Mouse (Mus musculus): ENCODE results near the gene Dlg3. TPM values are rescaled to one million over a fixed set of nuclear protein-coding genes. Genes with fewer than 3 reads are reported as not detected.

Dlg3 gene
- 4.4 and 4.9 TPM in 2 replicates for polyA plus RNA-seq (2015; fragmentation: Nextera tagmentation; extraction: Ambion mirVana)

- peak; percentile 90 for ATAC-seq (ENCODE audit: low FRiP score, low read depth)
- H3K27me3 ChIP-seq: no peaks in the 10 kb centered on the region
- peak within 1 kb of the TSS; percentile 86 for H3K27ac ChIP-seq (replicated peaks)
- no peaks in the 10 kb centered on the region for H3K36me3 ChIP-seq
- peak within 1 kb of the TSS; percentile 64 for H3K4me2 ChIP-seq
- H3K9me3 ChIP-seq: no peaks in the 10 kb centered on the region
- H3K4me1 ChIP-seq (replicated peaks): 0 out of 2 replicates have a peak, but pooled peaks cover 6% of the 10 kb centered on the region
- WGBS: 26% methylated on average over 24 of the region's 26 CpGs
- H3K9ac ChIP-seq: peak within 1 kb of the TSS; percentile 80
- H3K4me3 ChIP-seq: peak within 1 kb of the TSS; percentile 63
These were observed at the start of gene Dlg3 for GRCm38 (mm10) chrX:100767181-100767884. Gene Dlg3 (plus strand): TSS chrX:100767722.

- 25% methylated on average over 1 of the region's 1 CpGs for WGBS
- H3K9ac ChIP-seq: no peak overlapping the region
- no peaks in the 10 kb centered on the region for H3K27me3 ChIP-seq
- no peaks in the 10 kb centered on the region for H3K4me1 ChIP-seq (replicated peaks)
- H3K36me3 ChIP-seq: no peaks in the 10 kb centered on the region
- H3K4me2 ChIP-seq: no peak overlapping the region
- H3K27ac ChIP-seq (replicated peaks): peak overlapping the region; percentile 74
- ATAC-seq (ENCODE audit: low FRiP score, low read depth): peak; percentile 73
- H3K4me3 ChIP-seq: no peak overlapping the region
- no peaks in the 10 kb centered on the region for H3K9me3 ChIP-seq
These were observed 38.6 kb upstream of the Dlg3 start for GRCm38 (mm10) chrX:100728947-100729346.

- WGBS: 28% methylated on average over 8 of the region's 8 CpGs
- Histone ChIP-seq H3K4me2 (peak within 1 kb of the TSS; percentile 62), H3K4me1 (replicated peaks) (no peaks in the 10 kb centered on the region), H3K36me3 (no peaks in the 10 kb centered on the region), H3K9me3 (no peaks in the 10 kb centered on the region), H3K4me3 (peak within 1 kb of the TSS; percentile 36), H3K27ac (replicated peaks) (peak within 1 kb of the TSS; percentile 74), H3K9ac (peak within 1 kb of the TSS; percentile 29; the same call in 1 of the 2 replicates), H3K27me3 (no peaks in the 10 kb centered on the region)
- ATAC-seq (ENCODE audit: low FRiP score, low read depth): peak; percentile 90
These were observed 37.8 kb upstream of the Dlg3 start, which contains the start of gene Gdpd2 for GRCm38 (mm10) chrX:100729665-100730188. Gene Gdpd2 (plus strand): TSS chrX:100729873.

GRCm38 (mm10) chrX:100730266-100730665 is 37.3 kb upstream of the Dlg3 start:
- H3K9me3 ChIP-seq: no peaks in the 10 kb centered on the region
- no peaks in the 10 kb centered on the region for H3K27me3 ChIP-seq
- WGBS: 30% methylated on average over 8 of the region's 8 CpGs
- H3K9ac ChIP-seq: peak overlapping the region; percentile 29; the same call in 1 of the 2 replicates
- ATAC-seq (ENCODE audit: low FRiP score, low read depth): peak; percentile 65
- H3K4me2 ChIP-seq: peak overlapping the region; percentile 62
- H3K4me3 ChIP-seq: peak overlapping the region; percentile 36
- H3K27ac ChIP-seq (replicated peaks): peak overlapping the region; percentile 74
- no peaks in the 10 kb centered on the region for H3K4me1 ChIP-seq (replicated peaks)
- H3K36me3 ChIP-seq: no peaks in the 10 kb centered on the region

- Histone ChIP-seq H3K36me3 (no peaks in the 10 kb centered on the region), H3K9ac (no peak overlapping the region), H3K4me3 (no peak overlapping the region), H3K4me2 (no peak overlapping the region), H3K27ac (replicated peaks) (no peak overlapping the region), H3K9me3 (no peaks in the 10 kb centered on the region), H3K4me1 (replicated peaks) (no peaks in the 10 kb centered on the region), H3K27me3 (no peaks in the 10 kb centered on the region)
- WGBS: 74% methylated on average over 7 of the region's 7 CpGs
- no peak for ATAC-seq (ENCODE audit: low FRiP score, low read depth)
These were observed 33.2 kb upstream of the Dlg3 start for GRCm38 (mm10) chrX:100734359-100734758.

- peak overlapping the region; percentile 36 for H3K4me3 ChIP-seq
- no peaks in the 10 kb centered on the region for H3K36me3 ChIP-seq
- 14% methylated on average over 14 of the region's 14 CpGs for WGBS
- peak overlapping the region; percentile 54 for H3K4me2 ChIP-seq
- 0 out of 2 replicates have a peak overlapping the region, but pooled peaks have one; percentile 31 for H3K9ac ChIP-seq
- H3K4me1 ChIP-seq (replicated peaks): peaks cover 7% of the 10 kb centered on the region
- H3K27me3 ChIP-seq: no peaks in the 10 kb centered on the region
- H3K9me3 ChIP-seq: no peaks in the 10 kb centered on the region
- H3K27ac ChIP-seq (replicated peaks): no peak overlapping the region
- peak; percentile 75 for ATAC-seq (ENCODE audit: low FRiP score, low read depth)
These were observed 28.6 kb upstream of the Dlg3 start for GRCm38 (mm10) chrX:100738918-100739317.

GRCm38 (mm10) chrX:100739443-100739842 is 28.1 kb upstream of the Dlg3 start:
- H3K4me2 ChIP-seq: peak overlapping the region; percentile 54
- no peaks in the 10 kb centered on the region for H3K9me3 ChIP-seq
- H3K27ac ChIP-seq (replicated peaks): no peak overlapping the region
- ATAC-seq (ENCODE audit: low FRiP score, low read depth): peak; percentile 79
- peak overlapping the region; percentile 36 for H3K4me3 ChIP-seq
- peaks cover 7% of the 10 kb centered on the region for H3K4me1 ChIP-seq (replicated peaks)
- no peaks in the 10 kb centered on the region for H3K36me3 ChIP-seq
- no peaks in the 10 kb centered on the region for H3K27me3 ChIP-seq
- 24% methylated on average over 10 of the region's 10 CpGs for WGBS
- H3K9ac ChIP-seq: peak overlapping the region; percentile 31; the same call in 1 of the 2 replicates

GRCm38 (mm10) chrX:100740785-100741184 is 26.7 kb upstream of the Dlg3 start:
- WGBS: 63% methylated on average over 6 of the region's 6 CpGs
- H3K27me3 ChIP-seq: no peaks in the 10 kb centered on the region
- no peak overlapping the region for H3K4me2 ChIP-seq
- H3K9me3 ChIP-seq: no peaks in the 10 kb centered on the region
- no peaks in the 10 kb centered on the region for H3K36me3 ChIP-seq
- no peak overlapping the region for H3K4me3 ChIP-seq
- H3K27ac ChIP-seq (replicated peaks): no peak overlapping the region
- H3K4me1 ChIP-seq (replicated peaks): peaks cover 7% of the 10 kb centered on the region
- H3K9ac ChIP-seq: no peak overlapping the region
- no peak for ATAC-seq (ENCODE audit: low FRiP score, low read depth)

GRCm38 (mm10) chrX:100741940-100742339 is 25.6 kb upstream of the Dlg3 start:
- Histone ChIP-seq H3K27ac (replicated peaks) (no peak overlapping the region), H3K4me1 (replicated peaks) (peaks cover 7% of the 10 kb centered on the region), H3K4me2 (no peak overlapping the region), H3K27me3 (no peaks in the 10 kb centered on the region), H3K36me3 (no peaks in the 10 kb centered on the region), H3K4me3 (no peak overlapping the region), H3K9ac (no peak overlapping the region), H3K9me3 (no peaks in the 10 kb centered on the region)
- WGBS: 11% methylated on average over 10 of the region's 10 CpGs
- peak; percentile 88 for ATAC-seq (ENCODE audit: low FRiP score, low read depth)

GRCm38 (mm10) chrX:100765855-100766254 is 1.7 kb upstream of the Dlg3 start:
- ATAC-seq (ENCODE audit: low FRiP score, low read depth): no peak
- no peaks in the 10 kb centered on the region for H3K36me3 ChIP-seq
- H3K27ac ChIP-seq (replicated peaks): no peak overlapping the region
- no peaks in the 10 kb centered on the region for H3K27me3 ChIP-seq
- WGBS: 86% methylated on average over 6 of the region's 6 CpGs
- no peak overlapping the region for H3K4me2 ChIP-seq
- no peak overlapping the region for H3K4me3 ChIP-seq
- 0 out of 2 replicates have a peak, but pooled peaks cover 6% of the 10 kb centered on the region for H3K4me1 ChIP-seq (replicated peaks)
- H3K9me3 ChIP-seq: no peaks in the 10 kb centered on the region
- H3K9ac ChIP-seq: no peak overlapping the region

- 0 out of 2 replicates have a peak, but pooled peaks cover 6% of the 10 kb centered on the region for H3K4me1 ChIP-seq (replicated peaks)
- H3K36me3 ChIP-seq: no peaks in the 10 kb centered on the region
- peak; percentile 67 for ATAC-seq (ENCODE audit: low FRiP score, low read depth)
- H3K9me3 ChIP-seq: no peaks in the 10 kb centered on the region
- peak overlapping the region; percentile 86 for H3K27ac ChIP-seq (replicated peaks)
- H3K4me3 ChIP-seq: peak overlapping the region; percentile 63
- peak overlapping the region; percentile 64 for H3K4me2 ChIP-seq
- 25% methylated on average over 25 of the region's 36 CpGs for WGBS
- H3K27me3 ChIP-seq: no peaks in the 10 kb centered on the region
- peak overlapping the region; percentile 80 for H3K9ac ChIP-seq
These were observed 534 bp downstream of the Dlg3 start for GRCm38 (mm10) chrX:100767885-100768626.

GRCm38 (mm10) chrX:100769281-100769680 is 1.8 kb downstream of the Dlg3 start:
- ATAC-seq (ENCODE audit: low FRiP score, low read depth): no peak
- Histone ChIP-seq H3K9ac (peak overlapping the region; percentile 80), H3K27me3 (no peaks in the 10 kb centered on the region), H3K36me3 (no peaks in the 10 kb centered on the region), H3K9me3 (no peaks in the 10 kb centered on the region), H3K27ac (replicated peaks) (peak overlapping the region; percentile 86), H3K4me1 (replicated peaks) (0 out of 2 replicates have a peak, but pooled peaks cover 6% of the 10 kb centered on the region), H3K4me2 (peak overlapping the region; percentile 64), H3K4me3 (peak overlapping the region; percentile 63)
- 71% methylated on average over 5 of the region's 5 CpGs for WGBS
